Mouse (Mus musculus) gastrocnemius, adult 18-20 months (tissue): Measurements from ENCODE around the gene Mok. TPM values are rescaled to one million over a fixed set of nuclear protein-coding genes. Genes with fewer than 3 reads are reported as not detected.
A peak's percentile ranks its signal among the peaks of the same experiment; 100 is the strongest.
"Not testable (repeated sequence)": the region's sequence is repeated elsewhere in the genome, so short reads cannot be mapped to it uniquely, and the experiment has no call there.

Source experiments
- DNase-seq: peaks from one replicate; pipeline ENCODE4 v3.0.0; 2021; ENCODE audit warnings: low spot score
- long read RNA-seq, 2 experiments: library from polyadenylated mRNA; stranded (forward); transcript quantifications; one replicate each; pipeline ENCODE4 v2.0.0; 2021
- total RNA-seq, 2 experiments: library from RNA; stranded (reverse); gene quantifications; 2 replicates each; pipeline ENCODE4 v1.2.3; 2021

The Mok gene
- total RNA-seq, result under 1 TPM in 1 of 2 experiments, not detected in 1; 0.27 TPM
- long read RNA-seq, experiment 1, result 0 reads
- long read RNA-seq, experiment 2, result 0 reads

GRCm38 (mm10) chr12:110840348-110841198, at the start of gene Mok:
Gene Mok (minus strand): TSS chr12:110840939.
- peak; percentile 97 for DNase-seq

GRCm38 (mm10) chr12:110889036-110890020, 48.6 kb upstream of the Mok start, which contains the start of the genes Cinp and Tecpr2:
Gene Cinp (minus strand): TSS chr12:110889145.
Gene Tecpr2 (plus strand): TSS chr12:110889264.
- peak; percentile 97 for DNase-seq

GRCm38 (mm10) chr12:110888606-110889005, 47.9 kb upstream of the Mok start:
- no peak for DNase-seq

GRCm38 (mm10) chr12:110888106-110888505, 47.4 kb upstream of the Mok start:
- DNase-seq, result no peak

GRCm38 (mm10) chr12:110885251-110885650, 44.5 kb upstream of the Mok start:
- DNase-seq, result no peak

GRCm38 (mm10) chr12:110882291-110882690, 41.6 kb upstream of the Mok start:
- DNase-seq, result no peak

GRCm38 (mm10) chr12:110875351-110875750, 34.6 kb upstream of the Mok start:
- no peak for DNase-seq

GRCm38 (mm10) chr12:110871247-110871646, 30.5 kb upstream of the Mok start:
- no peak for DNase-seq

- DNase-seq, result no peak
Observed at GRCm38 (mm10) chr12:110870107-110870506, 29.4 kb upstream of the Mok start.

- peak; percentile 49 for DNase-seq
Observed at GRCm38 (mm10) chr12:110865989-110866388, 25.2 kb upstream of the Mok start.

- DNase-seq, result no peak
Observed at GRCm38 (mm10) chr12:110865571-110865970, 24.8 kb upstream of the Mok start.

GRCm38 (mm10) chr12:110864008-110864407, 23.3 kb upstream of the Mok start:
- DNase-seq, result no peak

- DNase-seq, result no peak
Observed at GRCm38 (mm10) chr12:110861256-110861655, 20.5 kb upstream of the Mok start.

- DNase-seq, result no peak
Observed at GRCm38 (mm10) chr12:110860293-110860692, 19.6 kb upstream of the Mok start.

GRCm38 (mm10) chr12:110858681-110859080, 17.9 kb upstream of the Mok start:
- not testable (repeated sequence) for DNase-seq

- DNase-seq, result no peak
Observed at GRCm38 (mm10) chr12:110857196-110857595, 16.5 kb upstream of the Mok start.

GRCm38 (mm10) chr12:110854786-110855737, 14.3 kb upstream of the Mok start:
- no peak for DNase-seq

- DNase-seq, result no peak
Observed at GRCm38 (mm10) chr12:110851923-110852322, 11.2 kb upstream of the Mok start.

- no peak for DNase-seq
Observed at GRCm38 (mm10) chr12:110851414-110851813, 10.7 kb upstream of the Mok start.

- no peak for DNase-seq
Observed at GRCm38 (mm10) chr12:110850929-110851256, 10.2 kb upstream of the Mok start.
